Mouse (Mus musculus) embryonic facial prominence, embryonic 14.5 days (tissue): ENCODE measurements at regions not wholly inside any gene's neighbourhood (a gene's known extent, or its start where the extent isn't known, plus 50 kb on each side); places are given as distances from the start of the nearest gene placed in this dataset. TPM values are rescaled to one million over a fixed set of nuclear protein-coding genes. Genes with fewer than 3 reads are reported as not detected.

Experiments
- ATAC-seq: fragments of 200-750 bp; cut with Nextera tagmentation; 2 replicates; pipeline ENCODE4 v1.8.0; 2017; ENCODE audit warnings: low read depth, moderate number of reproducible peaks, moderate TSS enrichment
- DNase-seq: peaks from one replicate; pipeline ENCODE4 v3.0.0-alpha.2; 2015; ENCODE audit warnings: low spot score
- H3K27ac ChIP-seq: fragments of 300-500 bp; sonication (generic); replicated peaks from 2 replicates; pipeline ENCODE4 v1.5.1; 2014; ENCODE audit warnings: low read depth, mild to moderate bottlenecking, low read length, moderate library complexity
- H3K27me3 ChIP-seq: fragments of 300-500 bp; sonication (generic); replicated peaks from 2 replicates; pipeline ENCODE4 v1.6.1; 2014; ENCODE audit warnings: low read length; ENCODE audit not compliant: control insufficient read depth, insufficient read depth
- H3K36me3 ChIP-seq: fragments of 300-500 bp; sonication (generic); 2 replicates; pipeline ENCODE4 v1.6.1; 2014; ENCODE audit warnings: low read length, mixed read lengths; ENCODE audit not compliant: control insufficient read depth, insufficient read depth
- H3K4me1 ChIP-seq: fragments of 300-500 bp; sonication (generic); 2 replicates; pipeline ENCODE4 v1.6.1; 2014; ENCODE audit warnings: antibody characterized with exemption, low read length; ENCODE audit not compliant: control insufficient read depth, insufficient read depth
- H3K4me2 ChIP-seq: fragments of 300-500 bp; sonication (generic); 2 replicates; pipeline ENCODE4 v1.6.1; 2014; ENCODE audit warnings: low read depth, mild to moderate bottlenecking, low read length, moderate library complexity, mixed read lengths
- H3K4me3 ChIP-seq: fragments of 300-500 bp; sonication (generic); 2 replicates; pipeline ENCODE4 v1.5.1; 2014; ENCODE audit warnings: low read depth, mild to moderate bottlenecking, low read length
- H3K9ac ChIP-seq: fragments of 300-500 bp; sonication (generic); 2 replicates; pipeline ENCODE4 v1.6.1; 2014; ENCODE audit warnings: low read depth, mild to moderate bottlenecking, low read length, moderate library complexity, mixed read lengths
- H3K9me3 ChIP-seq: fragments of 300-500 bp; sonication (generic); 2 replicates; pipeline ENCODE4 v1.6.1; 2016; ENCODE audit warnings: low read length; ENCODE audit not compliant: control insufficient read depth
- WGBS: fragments of 180-500 bp; shearing (Covaris S2); extraction: QIAGEN DNeasy Blood & Tissue Kit; methylation state at CpG from one replicate; pipeline ENCODE4 v1.1.7; 2014; 5-methylcytosine and 5-hydroxymethylcytosine counted together
- microRNA-seq: library from miRNA; unstranded; fragments of <30 nt; microRNA quantifications from one replicate; pipeline ENCODE4, GENCODE M21; 2016; ENCODE audit warnings: borderline number of aligned reads

DNA sequence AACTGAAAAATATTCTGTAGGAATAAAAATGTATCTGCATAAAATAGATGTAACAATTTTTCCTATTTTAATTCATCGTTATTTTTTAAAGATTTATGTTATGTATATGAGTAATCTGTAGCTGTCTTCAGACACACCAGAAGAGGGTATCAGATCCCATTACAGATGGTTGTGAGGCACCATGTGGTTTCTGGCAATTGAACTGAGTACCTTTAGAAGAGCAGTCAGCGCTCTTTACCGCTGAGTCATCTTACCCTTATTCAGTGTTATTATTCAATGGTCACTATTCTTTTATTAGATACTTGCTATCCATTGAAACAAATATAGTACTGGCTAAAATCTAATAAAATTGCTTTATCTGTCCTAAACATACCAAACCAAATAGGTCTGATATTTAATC, 820.7 kb upstream of the Nrxn1 start:
- ATAC-seq (no peak), DNase-seq (no peak)
- Histone ChIP-seq H3K4me2 (no peak overlapping the region), H3K4me1 (no peaks in the 10 kb centered on the region), H3K36me3 (no peaks in the 10 kb centered on the region), H3K4me3 (no peak overlapping the region), H3K27ac (no peak overlapping the region), H3K27me3 (no peaks in the 10 kb centered on the region), H3K9me3 (no peaks in the 10 kb centered on the region), H3K9ac (no peak overlapping the region)
- 91% methylated on average over 3 of the region's 3 CpGs for WGBS

- Histone ChIP-seq H3K36me3 (no peaks in the 10 kb centered on the region), H3K4me3 (no peak overlapping the region), H3K27ac (no peak overlapping the region), H3K9me3 (no peaks in the 10 kb centered on the region), H3K4me1 (no peaks in the 10 kb centered on the region), H3K9ac (no peak overlapping the region), H3K4me2 (no peak overlapping the region), H3K27me3 (no peaks in the 10 kb centered on the region)
- no peak for DNase-seq
- ATAC-seq, result no peak
- 84% methylated on average over 3 of the region's 3 CpGs for WGBS
These were observed 810.2 kb upstream of the Nrxn1 start for GRCm38 (mm10) chr17:91903092-91903491.

GRCm38 (mm10) chr17:91875231-91875630, 782.4 kb upstream of the Nrxn1 start:
- H3K36me3 ChIP-seq, result no peaks in the 10 kb centered on the region
- H3K4me1 ChIP-seq, result no peaks in the 10 kb centered on the region
- H3K27me3 ChIP-seq, result no peaks in the 10 kb centered on the region
- H3K27ac ChIP-seq, result no peak overlapping the region
- H3K4me2 ChIP-seq, result no peak overlapping the region
- no peaks in the 10 kb centered on the region for H3K9me3 ChIP-seq
- no peak for ATAC-seq
- H3K9ac ChIP-seq, result no peak overlapping the region
- H3K4me3 ChIP-seq, result no peak overlapping the region
- no peak for DNase-seq

- ATAC-seq (peak; percentile 71; the same call in 1 of the 2 replicates), DNase-seq (peak; percentile 70)
- 48% methylated on average over 1 of the region's 1 CpGs for WGBS
- no peak overlapping the region for H3K4me3 ChIP-seq
- H3K27me3 ChIP-seq, result no peaks in the 10 kb centered on the region
- H3K9ac ChIP-seq, result no peak overlapping the region
- H3K9me3 ChIP-seq, result no peaks in the 10 kb centered on the region
- H3K36me3 ChIP-seq, result no peaks in the 10 kb centered on the region
- no peak overlapping the region for H3K4me2 ChIP-seq
- H3K4me1 ChIP-seq, result no peaks in the 10 kb centered on the region
- no peak overlapping the region for H3K27ac ChIP-seq
These were observed 769.3 kb upstream of the Nrxn1 start for GRCm38 (mm10) chr17:91862152-91862551.

Small RNA genes in the stretch of these regions (microRNA-seq; reads per million reads assigned to microRNA genes)
- gene Gm44345, result not detected
